Mouse (Mus musculus): ENCODE measurements around the gene Pknox1.

DNA sequence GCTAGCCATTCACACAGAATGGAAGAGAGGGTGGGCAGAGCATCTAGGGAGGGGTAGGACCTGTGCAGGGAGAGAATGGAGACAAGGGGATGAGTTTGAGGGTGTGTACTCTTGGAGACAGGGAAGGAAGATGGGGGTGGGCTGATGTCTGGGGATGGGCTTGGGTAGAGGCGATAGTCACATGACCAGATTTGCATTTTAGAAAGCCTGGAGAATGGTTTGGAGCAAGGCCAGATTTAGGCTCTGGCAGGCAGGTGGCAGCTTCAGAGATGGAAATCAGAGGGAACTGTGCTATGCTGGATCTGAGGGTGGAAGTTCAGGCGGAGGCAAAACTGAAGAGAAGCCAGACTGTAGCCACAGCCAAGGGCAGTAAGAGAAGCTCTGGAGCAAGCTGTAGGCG, 15.8 kb downstream of the Pknox1 start:
- TF ChIP-seq CTCF (IDR thresholded peaks at IDR 0.05; ENCODE audit: low read depth) (no peak), EP300 (IDR thresholded peaks at IDR 0.05; ENCODE audit: low read depth) (no peak)

All from heart, postnatal 0 days (tissue).